ENCODE assay signal across 7 mouse cellular contexts in genomic region chr12:70110375-70111116, GRCm38 (mm10). TPM values are rescaled to one million over a fixed set of nuclear protein-coding genes. Genes with fewer than 3 reads are reported as not detected.
DNase-seq lines count a peak whose midpoint lies in the region; ATAC-seq and TF ChIP-seq lines count a peak whose summit lies in the region.

No protein-coding gene starts in this region.

- H3K27ac ChIP-seq in lung, embryonic 14.5 days (ENCODE audit: low read depth): no peak overlapping the region
- peak overlapping the region; percentile 98 for H3K27ac ChIP-seq in cortical plate, adult 2 months (ENCODE audit: insufficient read depth, low read length)
- peak overlapping the region; percentile 93 for H3K27ac ChIP-seq in heart, embryonic 16.5 days (ENCODE audit: low read length)
- H3K27ac ChIP-seq in liver, embryonic 14.5 days: no peak overlapping the region
- peak overlapping the region; percentile 91 for H3K27ac ChIP-seq in stomach, embryonic 15.5 days

- TF ChIP-seq POLR2A in cortical plate, adult 2 months (IDR thresholded peaks at IDR 0.05; ENCODE audit: extremely low read depth, insufficient read depth, low read length): peak; percentile 73

- no peaks in the 10 kb centered on the region for H3K27me3 ChIP-seq in lung, embryonic 14.5 days (ENCODE audit: insufficient read depth, low read length)
- H3K27me3 ChIP-seq in heart, embryonic 16.5 days (ENCODE audit: control insufficient read depth, insufficient read depth, low read length): no peaks in the 10 kb centered on the region
- peaks cover 22% of the 10 kb centered on the region for H3K27me3 ChIP-seq in liver, embryonic 14.5 days (ENCODE audit: control insufficient read depth, insufficient read depth, low read length)
- H3K27me3 ChIP-seq in stomach, embryonic 15.5 days (replicated peaks): no peaks in the 10 kb centered on the region

- no peak for TF ChIP-seq CTCF in lung, embryonic 14.5 days (IDR thresholded peaks at IDR 0.05; ENCODE audit: low read depth)
- no peak for TF ChIP-seq CTCF in cortical plate, adult 2 months (IDR thresholded peaks at IDR 0.05; ENCODE audit: extremely low read depth, insufficient read depth, low read length)
- TF ChIP-seq CTCF in liver, embryonic 14.5 days (IDR thresholded peaks at IDR 0.05; ENCODE audit: low read depth): no peak

- H3K4me2 ChIP-seq in lung, embryonic 14.5 days: peak overlapping the region; percentile 90
- peak overlapping the region; percentile 100 for H3K4me2 ChIP-seq in heart, embryonic 16.5 days (ENCODE audit: low read depth, low read length)
- H3K4me2 ChIP-seq in liver, embryonic 14.5 days (ENCODE audit: low read depth): peak overlapping the region; percentile 95
- H3K4me2 ChIP-seq in stomach, embryonic 15.5 days: peak overlapping the region; percentile 96

- no peak for ATAC-seq in lung, embryonic 14.5 days (ENCODE audit: insufficient read depth)
- no peak for ATAC-seq in heart, embryonic 16.5 days (replicated peaks; ENCODE audit: extremely low read depth, insufficient read depth, low FRiP score)
- ATAC-seq in liver, embryonic 14.5 days (ENCODE audit: insufficient read depth): no peak; the same call in 1 of the 2 replicates
- no peak for ATAC-seq in stomach, embryonic 15.5 days (ENCODE audit: insufficient read depth, low FRiP score, low read depth)

- H3K9me3 ChIP-seq in lung, embryonic 14.5 days (ENCODE audit: low read depth, low read length): no peaks in the 10 kb centered on the region
- no peaks in the 10 kb centered on the region for H3K9me3 ChIP-seq in heart, embryonic 16.5 days (replicated peaks; ENCODE audit: control insufficient read depth, low read length)
- H3K9me3 ChIP-seq in liver, embryonic 14.5 days (ENCODE audit: control insufficient read depth, low read length): no peaks in the 10 kb centered on the region
- no peaks in the 10 kb centered on the region for H3K9me3 ChIP-seq in stomach, embryonic 15.5 days

- 9% methylated on average over 23 of the region's 23 CpGs for WGBS in lung, embryonic 14.5 days
- 11% methylated on average over 23 of the region's 23 CpGs for WGBS in heart, embryonic 16.5 days
- WGBS in liver, embryonic 14.5 days (ENCODE audit: insufficient replicate concordance): 8% methylated on average over 23 of the region's 23 CpGs
- 11% methylated on average over 23 of the region's 23 CpGs for WGBS in stomach, embryonic 15.5 days

- no peaks in the 10 kb centered on the region for H3K36me3 ChIP-seq in lung, embryonic 14.5 days (ENCODE audit: insufficient read depth)
- H3K36me3 ChIP-seq in heart, embryonic 16.5 days (ENCODE audit: control insufficient read depth, insufficient read depth): no peaks in the 10 kb centered on the region
- H3K36me3 ChIP-seq in liver, embryonic 14.5 days (replicated peaks; ENCODE audit: control insufficient read depth, insufficient read depth, low read depth): no peaks in the 10 kb centered on the region
- no peaks in the 10 kb centered on the region for H3K36me3 ChIP-seq in stomach, embryonic 15.5 days

- TF ChIP-seq EP300 in liver, embryonic 14.5 days (IDR thresholded peaks at IDR 0.05; ENCODE audit: low read depth): no peak

- peak; percentile 37 for DNase-seq in lung, embryonic 14.5 days
- no peak for DNase-seq in lung, postnatal 10 days
- no peak for DNase-seq in liver, embryonic 14.5 days (ENCODE audit: low read depth in 3 of 3, low spot score in 3 of 3)
- DNase-seq in layer of hippocampus, adult 8-10 months (ENCODE audit: low spot score in 2 of 2): no peak

- H3K9ac ChIP-seq in lung, embryonic 14.5 days: peak overlapping the region; percentile 80
- peak overlapping the region; percentile 97 for H3K9ac ChIP-seq in heart, embryonic 16.5 days (ENCODE audit: low read length)
- H3K9ac ChIP-seq in liver, embryonic 14.5 days (replicated peaks): peak overlapping the region; percentile 65
- peak overlapping the region; percentile 78 for H3K9ac ChIP-seq in stomach, embryonic 15.5 days

- peaks cover 5% of the 10 kb centered on the region; the same call in 1 of the 2 replicates for H3K4me1 ChIP-seq in lung, embryonic 14.5 days (ENCODE audit: insufficient read depth)
- H3K4me1 ChIP-seq in cortical plate, adult 2 months (ENCODE audit: control insufficient read depth, insufficient read depth, low read length): peaks cover 17% of the 10 kb centered on the region
- H3K4me1 ChIP-seq in heart, embryonic 16.5 days (ENCODE audit: control insufficient read depth, insufficient read depth, low read length): peaks cover 24% of the 10 kb centered on the region
- peaks cover 2 to 7% of the 10 kb centered on the region in 2 experiments; a peak in 2 of 4 replicates for H3K4me1 ChIP-seq in liver, embryonic 14.5 days (replicated peaks; ENCODE audit: control insufficient read depth in 2 of 2, insufficient read depth in 2 of 2, low read length in 1 of 2)
- H3K4me1 ChIP-seq in stomach, embryonic 15.5 days: peaks cover 13% of the 10 kb centered on the region

- peak overlapping the region; percentile 85 for H3K4me3 ChIP-seq in lung, embryonic 14.5 days (ENCODE audit: low read depth, low read length)
- H3K4me3 ChIP-seq in cortical plate, adult 2 months (ENCODE audit: insufficient read depth, low read length): peak overlapping the region; percentile 88
- H3K4me3 ChIP-seq in heart, embryonic 16.5 days (ENCODE audit: low read length): peak overlapping the region; percentile 90
- H3K4me3 ChIP-seq in liver, embryonic 14.5 days (ENCODE audit: insufficient read depth in 1 of 2, low read depth in 2 of 2, low read length in 2 of 2): peak overlapping the region; percentile 59 to 74
- H3K4me3 ChIP-seq in stomach, embryonic 15.5 days (replicated peaks): peak overlapping the region; percentile 87

RNA-seq across cellular contexts. Expression of gene Nin, which starts 3.0 kb away (rescaled TPM):
- polyA plus RNA-seq in lung, embryonic 14.5 days (2014; fragmentation: Nextera tagmentation; extraction: Ambion mirVana): 20.8 and 25.1 TPM in 2 replicates
- polyA plus RNA-seq in cortical plate, adult 2 months (2012; rRNA removed): 31.2 and 31.6 TPM in 2 replicates
- 7.9 and 9.8 TPM in 2 replicates for polyA plus RNA-seq in heart, embryonic 16.5 days (2015; fragmentation: Nextera tagmentation; extraction: Ambion mirVana)
- polyA plus RNA-seq in liver, embryonic 14.5 days (2012; rRNA removed): 2.9 and 3.9 TPM in 2 replicates
- 2.8 and 3.7 TPM in 2 replicates for polyA plus RNA-seq in liver, embryonic 14.5 days (2014; fragmentation: Nextera tagmentation; extraction: Ambion mirVana)
- 11.0 and 11.6 TPM in 2 replicates for polyA plus RNA-seq in stomach, embryonic 15.5 days (2015; fragmentation: Nextera tagmentation; extraction: Ambion mirVana)
- total RNA-seq in layer of hippocampus, adult 8-10 months (2022): 10 to 100 TPM; 58.1 to 82.5 (median 66.6) TPM

RNA-seq across cellular contexts. Expression of gene Abhd12b, which starts 43.4 kb away (rescaled TPM):
- 0.12 and 0.24 TPM in 2 replicates for polyA plus RNA-seq in lung, embryonic 14.5 days (2014; fragmentation: Nextera tagmentation; extraction: Ambion mirVana)
- polyA plus RNA-seq in cortical plate, adult 2 months (2012; rRNA removed): 0.33 and 1.1 TPM in 2 replicates
- not detected in 2 replicates for polyA plus RNA-seq in heart, embryonic 16.5 days (2015; fragmentation: Nextera tagmentation; extraction: Ambion mirVana)
- not detected in 2 replicates for polyA plus RNA-seq in liver, embryonic 14.5 days (2012; rRNA removed)
- not detected in 2 replicates for polyA plus RNA-seq in liver, embryonic 14.5 days (2014; fragmentation: Nextera tagmentation; extraction: Ambion mirVana)
- polyA plus RNA-seq in stomach, embryonic 15.5 days (2015; fragmentation: Nextera tagmentation; extraction: Ambion mirVana): not detected in 2 replicates
- not detected for total RNA-seq in layer of hippocampus, adult 8-10 months (2022)

Comparison
In these comparisons a context has a peak if more than half of its experiments do, and no peak if none do; other contexts are left out.
1. H3K27ac ChIP-seq: peak in cortical plate, adult 2 months (single experiment), heart, embryonic 16.5 days (single experiment) and stomach, embryonic 15.5 days (single experiment); none in lung, embryonic 14.5 days (single experiment) and liver, embryonic 14.5 days (single experiment).
2. Peak in every context shown above with its lines, with median percentiles within 50 percentile points of each other: H3K4me2 ChIP-seq, H3K4me3 ChIP-seq and H3K9ac ChIP-seq.